Mouse (Mus musculus): Measurements from ENCODE around the gene Zscan10. TPM values are rescaled to one million over a fixed set of nuclear protein-coding genes. Genes with fewer than 3 reads are reported as not detected.

Zscan10 gene
- polyA plus RNA-seq, 2 experiments, result not detected

- Histone ChIP-seq H3K9me3 (ENCODE audit: control insufficient read depth, low read length) (no peaks in the 10 kb centered on the region), H3K27me3 (ENCODE audit: control insufficient read depth, insufficient read depth, low read length) (no peaks in the 10 kb centered on the region), H3K4me1 (replicated peaks; ENCODE audit: control insufficient read depth in 2 of 2, insufficient read depth in 2 of 2, low read length in 1 of 2) (peaks cover 6 to 14% of the 10 kb centered on the region in 2 experiments; a peak in 3 of 4 replicates), H3K9ac (replicated peaks) (peak within 1 kb of the TSS; percentile 88), H3K4me3 (ENCODE audit: insufficient read depth in 1 of 2, low read depth in 2 of 2, low read length in 2 of 2) (peak within 1 kb of the TSS; percentile 76 to 97), H3K4me2 (ENCODE audit: low read depth) (peak within 1 kb of the TSS; percentile 84), H3K27ac (peak within 1 kb of the TSS; percentile 82), H3K36me3 (replicated peaks; ENCODE audit: control insufficient read depth, insufficient read depth, low read depth) (no peaks in the 10 kb centered on the region)
- TF ChIP-seq EP300 (IDR thresholded peaks at IDR 0.05; ENCODE audit: low read depth) (no peak), CTCF (IDR thresholded peaks at IDR 0.05; ENCODE audit: low read depth) (no peak)
- WGBS (ENCODE audit: insufficient replicate concordance), result under 1% methylated on average over 59 of the region's 59 CpGs
- DNase-seq (ENCODE audit: low read depth in 3 of 3, low spot score in 3 of 3) (peak; percentile 92 to 96 (median 93)), ATAC-seq (ENCODE audit: insufficient read depth) (peak; percentile 97)
Measured at GRCm38 (mm10) chr17:23563595-23564367, 36.9 kb upstream of the Zscan10 start, which contains the start of gene Zfp213. TSS of gene Zfp213 (minus strand) at chr17:23564238.

- Histone ChIP-seq H3K9me3 (ENCODE audit: control insufficient read depth, low read length) (no peaks in the 10 kb centered on the region), H3K27ac (peak overlapping the region; percentile 82), H3K4me3 (ENCODE audit: insufficient read depth in 1 of 2, low read depth in 2 of 2, low read length in 2 of 2) (peak overlapping the region; percentile 76 to 97), H3K9ac (replicated peaks) (peak overlapping the region; percentile 88), H3K4me1 (replicated peaks; ENCODE audit: control insufficient read depth in 2 of 2, insufficient read depth in 2 of 2, low read length in 1 of 2) (peaks cover 6 to 14% of the 10 kb centered on the region in 2 experiments; a peak in 3 of 4 replicates), H3K36me3 (replicated peaks; ENCODE audit: control insufficient read depth, insufficient read depth, low read depth) (no peaks in the 10 kb centered on the region), H3K27me3 (ENCODE audit: control insufficient read depth, insufficient read depth, low read length) (no peaks in the 10 kb centered on the region), H3K4me2 (ENCODE audit: low read depth) (peak overlapping the region; percentile 84)
- under 1% methylated on average over 8 of the region's 8 CpGs for WGBS (ENCODE audit: insufficient replicate concordance)
- peak; percentile 84 for ATAC-seq (ENCODE audit: insufficient read depth)
- no peak for DNase-seq (ENCODE audit: low read depth in 3 of 3, low spot score in 3 of 3)
- TF ChIP-seq CTCF (IDR thresholded peaks at IDR 0.05; ENCODE audit: low read depth), result no peak
- no peak for TF ChIP-seq EP300 (IDR thresholded peaks at IDR 0.05; ENCODE audit: low read depth)
Measured at GRCm38 (mm10) chr17:23564368-23564715, 36.3 kb upstream of the Zscan10 start.

DNA sequence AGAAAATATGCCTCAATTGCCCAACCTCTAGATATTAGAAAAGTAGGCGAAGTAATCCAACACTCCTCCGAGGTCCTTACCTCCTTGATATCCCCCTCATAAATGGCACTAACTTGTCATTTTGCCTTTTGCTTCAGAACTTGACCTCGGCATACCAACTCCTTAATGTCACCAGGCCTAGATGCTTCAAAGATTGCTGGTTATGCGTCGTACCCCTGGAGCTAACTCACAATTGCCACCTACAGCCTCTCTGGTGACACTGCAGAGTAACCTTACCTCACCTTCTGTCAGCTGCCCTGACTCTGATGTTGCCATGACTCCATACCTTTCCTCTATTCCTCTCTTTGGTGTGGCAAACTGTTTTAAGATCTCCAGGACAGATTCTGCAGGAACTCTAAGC, 33.9 kb upstream of the Zscan10 start:
- no peak for DNase-seq (ENCODE audit: low read depth in 3 of 3, low spot score in 3 of 3)
- no peaks in the 10 kb centered on the region for H3K9me3 ChIP-seq (ENCODE audit: control insufficient read depth, low read length)
- TF ChIP-seq EP300 (IDR thresholded peaks at IDR 0.05; ENCODE audit: low read depth), result no peak
- TF ChIP-seq CTCF (IDR thresholded peaks at IDR 0.05; ENCODE audit: low read depth), result peak; percentile 56

DNA sequence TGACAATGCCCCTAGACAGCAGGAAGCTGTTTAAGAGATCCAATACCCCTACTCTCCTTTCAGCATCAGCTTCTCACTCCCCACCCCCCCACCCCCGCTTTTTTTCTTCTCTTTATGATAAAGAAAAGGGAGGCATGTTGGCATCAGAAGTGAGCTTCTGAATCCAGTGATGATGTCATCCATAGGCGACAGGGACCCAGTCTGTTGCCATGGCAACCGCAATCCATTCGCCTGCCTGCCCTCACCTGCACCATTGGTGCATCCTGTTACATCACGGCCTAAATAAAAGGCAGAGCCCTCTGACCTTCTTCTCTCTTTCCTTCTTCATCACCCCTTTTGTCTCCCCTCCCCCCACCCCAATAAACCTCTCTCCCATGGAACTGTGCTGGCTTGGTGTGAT, 32.3 kb upstream of the Zscan10 start:
- 35% methylated on average over 5 of the region's 5 CpGs for WGBS (ENCODE audit: insufficient replicate concordance)
- no peak overlapping the region for H3K4me3 ChIP-seq (ENCODE audit: insufficient read depth in 1 of 2, low read depth in 2 of 2, low read length in 2 of 2)
- TF ChIP-seq EP300 (IDR thresholded peaks at IDR 0.05; ENCODE audit: low read depth) (no peak), CTCF (IDR thresholded peaks at IDR 0.05; ENCODE audit: low read depth) (no peak)

More for the DNA sequence above, 33.9 kb upstream of the Zscan10 start:
- ATAC-seq (ENCODE audit: insufficient read depth), result no peak
- 45% methylated on average over 5 of the region's 5 CpGs for WGBS (ENCODE audit: insufficient replicate concordance)
- no peak overlapping the region for H3K4me3 ChIP-seq (ENCODE audit: insufficient read depth in 1 of 2, low read depth in 2 of 2, low read length in 2 of 2)
- no peak overlapping the region for H3K4me2 ChIP-seq (ENCODE audit: low read depth)
- no peaks in the 10 kb centered on the region for H3K27me3 ChIP-seq (ENCODE audit: control insufficient read depth, insufficient read depth, low read length)
- H3K27ac ChIP-seq, result no peak overlapping the region
- no peaks in the 10 kb centered on the region for H3K36me3 ChIP-seq (replicated peaks; ENCODE audit: control insufficient read depth, insufficient read depth, low read depth)
- H3K4me1 ChIP-seq (replicated peaks; ENCODE audit: control insufficient read depth in 2 of 2, insufficient read depth in 2 of 2, low read length in 1 of 2), result peaks cover 6 to 14% of the 10 kb centered on the region in 2 experiments; a peak in 3 of 4 replicates
- H3K9ac ChIP-seq (replicated peaks), result no peak overlapping the region

DNA sequence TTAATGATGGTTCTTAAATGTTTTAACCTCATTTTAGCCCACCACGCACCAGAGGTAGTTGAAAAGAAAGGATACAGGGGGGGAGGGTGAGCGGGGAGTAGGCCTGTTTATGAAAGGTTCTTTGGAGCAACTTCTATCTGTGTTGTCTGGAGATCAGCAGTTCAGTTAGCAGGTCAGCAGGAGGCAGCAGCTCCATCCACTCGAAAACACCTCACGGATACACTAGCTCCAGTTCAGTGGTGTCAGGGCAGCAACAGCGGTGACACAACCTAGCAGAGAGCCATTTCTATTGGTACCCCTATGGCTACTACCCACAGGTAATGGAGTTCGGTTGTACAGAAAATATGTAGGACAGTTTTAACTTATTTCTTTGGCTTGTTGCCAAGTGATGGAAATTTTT, 30.6 kb upstream of the Zscan10 start:
- H3K4me1 ChIP-seq (replicated peaks; ENCODE audit: control insufficient read depth in 2 of 2, insufficient read depth in 2 of 2, low read length in 1 of 2), result peaks cover 3 to 7% of the 10 kb centered on the region in 2 experiments; a peak in 3 of 4 replicates
- no peaks in the 10 kb centered on the region for H3K9me3 ChIP-seq (ENCODE audit: control insufficient read depth, low read length)
- H3K4me3 ChIP-seq (ENCODE audit: insufficient read depth in 1 of 2, low read depth in 2 of 2, low read length in 2 of 2), result no peak overlapping the region
- 39% methylated on average over 6 of the region's 6 CpGs for WGBS (ENCODE audit: insufficient replicate concordance)
- H3K4me2 ChIP-seq (ENCODE audit: low read depth), result no peak overlapping the region
- no peak overlapping the region for H3K9ac ChIP-seq (replicated peaks)
- H3K27ac ChIP-seq, result no peak overlapping the region
- DNase-seq (ENCODE audit: low read depth in 3 of 3, low spot score in 3 of 3), result no peak
- TF ChIP-seq EP300 (IDR thresholded peaks at IDR 0.05; ENCODE audit: low read depth) (no peak), CTCF (IDR thresholded peaks at IDR 0.05; ENCODE audit: low read depth) (peak; percentile 62)
- H3K27me3 ChIP-seq (ENCODE audit: control insufficient read depth, insufficient read depth, low read length), result no peaks in the 10 kb centered on the region
- no peak; the same call in 1 of the 2 replicates for ATAC-seq (ENCODE audit: insufficient read depth)
- H3K36me3 ChIP-seq (replicated peaks; ENCODE audit: control insufficient read depth, insufficient read depth, low read depth), result no peaks in the 10 kb centered on the region

More for the DNA sequence above, 32.3 kb upstream of the Zscan10 start:
- ATAC-seq (ENCODE audit: insufficient read depth), result no peak
- Histone ChIP-seq H3K36me3 (replicated peaks; ENCODE audit: control insufficient read depth, insufficient read depth, low read depth) (no peaks in the 10 kb centered on the region), H3K9me3 (ENCODE audit: control insufficient read depth, low read length) (no peaks in the 10 kb centered on the region), H3K4me1 (replicated peaks; ENCODE audit: control insufficient read depth in 2 of 2, insufficient read depth in 2 of 2, low read length in 1 of 2) (peaks cover 6 to 12% of the 10 kb centered on the region in 2 experiments; a peak in 3 of 4 replicates), H3K27me3 (ENCODE audit: control insufficient read depth, insufficient read depth, low read length) (no peaks in the 10 kb centered on the region), H3K27ac (no peak overlapping the region), H3K4me2 (ENCODE audit: low read depth) (no peak overlapping the region), H3K9ac (replicated peaks) (no peak overlapping the region)
- no peak for DNase-seq (ENCODE audit: low read depth in 3 of 3, low spot score in 3 of 3)

Data from liver, embryonic 14.5 days (tissue).